Mouse (Mus musculus): ENCODE results near the gene Ptgr1.

DNA sequence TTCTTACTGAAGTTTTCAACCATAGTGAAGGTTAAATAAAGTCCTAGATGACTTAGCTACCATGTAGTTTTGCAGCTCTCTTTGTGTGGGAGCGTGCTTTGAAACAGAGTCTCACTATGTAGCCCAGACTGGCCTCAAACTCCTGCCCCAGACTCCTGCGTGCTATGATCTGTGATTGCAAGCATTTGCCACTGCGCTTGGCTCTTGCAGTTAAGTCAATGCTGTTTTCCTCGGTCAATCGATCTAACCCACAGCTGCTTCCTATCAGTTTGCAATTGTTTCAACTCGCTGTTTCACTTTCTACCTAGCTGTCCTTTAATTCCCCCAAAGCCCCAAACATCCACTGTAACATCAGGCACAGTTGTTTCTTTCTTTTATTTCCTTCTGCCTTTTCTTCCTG lies 54.4 kb downstream of the Ptgr1 start:
- TF ChIP-seq POLR2A (IDR thresholded peaks at IDR 0.05; ENCODE audit: borderline replicate concordance, control insufficient read depth, low read depth, low read length) = no peak
- no peak for TF ChIP-seq CTCF (IDR thresholded peaks at IDR 0.05; ENCODE audit: control insufficient read depth, insufficient read depth, low read length)
